Mouse (Mus musculus): ENCODE data around the gene Synm. TPM values are rescaled to one million over a fixed set of nuclear protein-coding genes. Genes with fewer than 3 reads are reported as not detected.

Gene Synm
- polyA plus RNA-seq, 1 experiment from 2014 or later: 8.1 TPM

DNA sequence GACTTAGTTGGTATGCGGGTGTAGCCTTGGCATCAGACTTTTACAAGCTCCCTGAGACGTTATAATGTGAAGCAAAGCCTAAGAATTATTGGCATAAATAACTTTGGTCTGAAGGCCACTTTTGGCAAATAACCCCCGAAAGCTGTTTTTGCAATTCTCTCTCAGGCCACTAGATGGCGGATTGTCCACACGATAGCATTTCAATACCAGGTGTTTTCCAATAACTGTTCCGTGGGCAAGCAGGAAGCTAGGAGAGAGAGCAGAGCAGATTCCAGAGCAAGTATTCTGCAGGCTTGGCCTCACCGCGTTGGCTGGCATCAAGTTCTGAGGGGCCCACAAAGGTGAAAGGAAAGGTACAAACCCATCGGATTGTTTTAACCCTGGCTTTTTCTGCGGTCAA lies 29.2 kb upstream of the Synm start:
- Histone ChIP-seq H3K4me1 (ENCODE audit: control insufficient read depth, insufficient read depth, low read length) (no peaks in the 10 kb centered on the region), H3K4me2 (ENCODE audit: low read depth, low read length) (no peak overlapping the region), H3K27me3 (ENCODE audit: control insufficient read depth, insufficient read depth, low read length) (no peaks in the 10 kb centered on the region), H3K9ac (ENCODE audit: low read length) (no peak overlapping the region), H3K36me3 (ENCODE audit: control insufficient read depth, insufficient read depth, low read length) (no peaks in the 10 kb centered on the region), H3K4me3 (replicated peaks; ENCODE audit: low read length) (no peak overlapping the region), H3K27ac (ENCODE audit: low read length) (no peak overlapping the region), H3K9me3 (replicated peaks; ENCODE audit: control insufficient read depth, low read length) (no peaks in the 10 kb centered on the region)
- 11% methylated on average over 10 of the region's 10 CpGs for whole genome bisulfite sequencing
- peak; percentile 69; the same call in 1 of the 2 replicates for ATAC-seq (ENCODE audit: insufficient read depth, low FRiP score)

GRCm38 (mm10) chr7:67787861-67788260 lies 28.3 kb upstream of the Synm start:
- Histone ChIP-seq H3K27me3 (ENCODE audit: control insufficient read depth, insufficient read depth, low read length) (no peaks in the 10 kb centered on the region), H3K4me2 (ENCODE audit: low read depth, low read length) (no peak overlapping the region), H3K27ac (ENCODE audit: low read length) (no peak overlapping the region), H3K36me3 (ENCODE audit: control insufficient read depth, insufficient read depth, low read length) (no peaks in the 10 kb centered on the region), H3K4me1 (ENCODE audit: control insufficient read depth, insufficient read depth, low read length) (no peaks in the 10 kb centered on the region), H3K9ac (ENCODE audit: low read length) (no peak overlapping the region), H3K9me3 (replicated peaks; ENCODE audit: control insufficient read depth, low read length) (no peaks in the 10 kb centered on the region), H3K4me3 (replicated peaks; ENCODE audit: low read length) (no peak overlapping the region)
- 64% methylated on average over 2 of the region's 2 CpGs for WGBS
- no peak for ATAC-seq (ENCODE audit: insufficient read depth, low FRiP score)

- no peak for ATAC-seq (ENCODE audit: insufficient read depth, low FRiP score)
- Histone ChIP-seq H3K4me2 (ENCODE audit: low read depth, low read length) (no peak overlapping the region), H3K9ac (ENCODE audit: low read length) (no peak overlapping the region), H3K27me3 (ENCODE audit: control insufficient read depth, insufficient read depth, low read length) (no peaks in the 10 kb centered on the region), H3K4me3 (replicated peaks; ENCODE audit: low read length) (no peak overlapping the region), H3K36me3 (ENCODE audit: control insufficient read depth, insufficient read depth, low read length) (no peaks in the 10 kb centered on the region), H3K4me1 (ENCODE audit: control insufficient read depth, insufficient read depth, low read length) (0 out of 2 replicates have a peak, but pooled peaks cover 3% of the 10 kb centered on the region), H3K27ac (ENCODE audit: low read length) (no peak overlapping the region), H3K9me3 (replicated peaks; ENCODE audit: control insufficient read depth, low read length) (no peaks in the 10 kb centered on the region)
- WGBS: 51% methylated on average over 12 of the region's 12 CpGs
Observed at GRCm38 (mm10) chr7:67776636-67777305, 17.2 kb upstream of the Synm start.

DNA sequence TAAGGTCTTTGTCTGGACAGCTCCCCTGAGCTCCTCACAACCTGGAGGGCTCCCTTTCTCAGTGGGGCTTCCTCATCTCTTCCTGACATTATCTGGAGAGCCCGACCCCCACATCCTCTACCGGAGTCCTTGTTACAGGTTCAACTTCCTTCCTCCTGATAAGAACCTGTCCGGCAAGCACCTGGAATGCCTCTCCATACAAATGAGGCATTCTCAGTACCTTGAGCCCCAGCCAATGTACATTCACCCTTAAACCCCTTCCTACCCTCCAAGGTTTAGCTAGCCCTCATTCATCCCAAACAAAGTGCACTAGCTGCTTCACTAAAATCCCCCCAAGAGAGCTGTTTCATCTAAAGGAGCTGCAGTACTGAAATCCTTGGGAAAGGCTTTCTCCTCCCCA lies 16.1 kb upstream of the Synm start:
- H3K9me3 ChIP-seq (replicated peaks; ENCODE audit: control insufficient read depth, low read length): no peaks in the 10 kb centered on the region
- no peak overlapping the region for H3K27ac ChIP-seq (ENCODE audit: low read length)
- H3K4me1 ChIP-seq (ENCODE audit: control insufficient read depth, insufficient read depth, low read length): 0 out of 2 replicates have a peak, but pooled peaks cover 3% of the 10 kb centered on the region
- no peak overlapping the region for H3K4me2 ChIP-seq (ENCODE audit: low read depth, low read length)
- H3K4me3 ChIP-seq (replicated peaks; ENCODE audit: low read length): no peak overlapping the region
- no peaks in the 10 kb centered on the region for H3K36me3 ChIP-seq (ENCODE audit: control insufficient read depth, insufficient read depth, low read length)
- ATAC-seq (ENCODE audit: insufficient read depth, low FRiP score): no peak
- WGBS: 46% methylated on average over 3 of the region's 3 CpGs
- H3K9ac ChIP-seq (ENCODE audit: low read length): no peak overlapping the region
- H3K27me3 ChIP-seq (ENCODE audit: control insufficient read depth, insufficient read depth, low read length): no peaks in the 10 kb centered on the region

GRCm38 (mm10) chr7:67772231-67772630 lies 12.7 kb upstream of the Synm start:
- Histone ChIP-seq H3K36me3 (ENCODE audit: control insufficient read depth, insufficient read depth, low read length) (no peaks in the 10 kb centered on the region), H3K4me2 (ENCODE audit: low read depth, low read length) (no peak overlapping the region), H3K4me3 (replicated peaks; ENCODE audit: low read length) (no peak overlapping the region), H3K27me3 (ENCODE audit: control insufficient read depth, insufficient read depth, low read length) (no peaks in the 10 kb centered on the region), H3K4me1 (ENCODE audit: control insufficient read depth, insufficient read depth, low read length) (0 out of 2 replicates have a peak, but pooled peaks cover 3% of the 10 kb centered on the region), H3K9ac (ENCODE audit: low read length) (no peak overlapping the region), H3K27ac (ENCODE audit: low read length) (no peak overlapping the region), H3K9me3 (replicated peaks; ENCODE audit: control insufficient read depth, low read length) (no peaks in the 10 kb centered on the region)
- 88% methylated on average over 9 of the region's 9 CpGs for WGBS
- no peak for ATAC-seq (ENCODE audit: insufficient read depth, low FRiP score)

DNA sequence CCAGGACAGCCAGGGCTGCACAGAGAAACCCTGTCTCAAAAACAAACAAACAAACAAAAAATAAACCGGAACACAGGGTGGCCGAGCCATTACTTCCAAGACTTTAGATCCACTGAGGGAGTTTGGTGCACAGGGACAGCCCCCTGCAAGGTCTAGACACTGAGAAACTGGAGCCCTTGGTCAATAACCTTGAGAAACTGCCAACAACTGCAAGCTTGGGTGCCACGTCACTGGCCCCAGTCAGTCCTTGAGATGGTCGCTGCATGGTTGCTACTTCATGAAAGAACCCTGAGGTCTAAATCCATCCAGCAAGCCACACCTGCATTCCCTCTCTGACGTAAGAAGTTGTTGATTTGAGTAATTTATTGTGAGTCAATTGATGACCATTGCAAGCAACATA lies 9.9 kb upstream of the Synm start:
- no peaks in the 10 kb centered on the region for H3K9me3 ChIP-seq (replicated peaks; ENCODE audit: control insufficient read depth, low read length)
- H3K9ac ChIP-seq (ENCODE audit: low read length): no peak overlapping the region
- H3K27me3 ChIP-seq (ENCODE audit: control insufficient read depth, insufficient read depth, low read length): no peaks in the 10 kb centered on the region
- no peak for ATAC-seq (ENCODE audit: insufficient read depth, low FRiP score)
- no peak overlapping the region for H3K4me3 ChIP-seq (replicated peaks; ENCODE audit: low read length)
- H3K4me2 ChIP-seq (ENCODE audit: low read depth, low read length): no peak overlapping the region
- H3K36me3 ChIP-seq (ENCODE audit: control insufficient read depth, insufficient read depth, low read length): no peaks in the 10 kb centered on the region
- H3K4me1 ChIP-seq (ENCODE audit: control insufficient read depth, insufficient read depth, low read length): no peaks in the 10 kb centered on the region
- WGBS: 91% methylated on average over 5 of the region's 5 CpGs
- H3K27ac ChIP-seq (ENCODE audit: low read length): no peak overlapping the region

GRCm38 (mm10) chr7:67768125-67768524 lies 8.6 kb upstream of the Synm start:
- no peaks in the 10 kb centered on the region for H3K36me3 ChIP-seq (ENCODE audit: control insufficient read depth, insufficient read depth, low read length)
- H3K9ac ChIP-seq (ENCODE audit: low read length): no peak overlapping the region
- 60% methylated on average over 3 of the region's 3 CpGs for WGBS
- no peaks in the 10 kb centered on the region for H3K27me3 ChIP-seq (ENCODE audit: control insufficient read depth, insufficient read depth, low read length)
- ATAC-seq (ENCODE audit: insufficient read depth, low FRiP score): no peak
- H3K9me3 ChIP-seq (replicated peaks; ENCODE audit: control insufficient read depth, low read length): no peaks in the 10 kb centered on the region
- no peak overlapping the region for H3K4me3 ChIP-seq (replicated peaks; ENCODE audit: low read length)
- no peaks in the 10 kb centered on the region for H3K4me1 ChIP-seq (ENCODE audit: control insufficient read depth, insufficient read depth, low read length)
- H3K27ac ChIP-seq (ENCODE audit: low read length): no peak overlapping the region
- H3K4me2 ChIP-seq (ENCODE audit: low read depth, low read length): no peak overlapping the region

DNA sequence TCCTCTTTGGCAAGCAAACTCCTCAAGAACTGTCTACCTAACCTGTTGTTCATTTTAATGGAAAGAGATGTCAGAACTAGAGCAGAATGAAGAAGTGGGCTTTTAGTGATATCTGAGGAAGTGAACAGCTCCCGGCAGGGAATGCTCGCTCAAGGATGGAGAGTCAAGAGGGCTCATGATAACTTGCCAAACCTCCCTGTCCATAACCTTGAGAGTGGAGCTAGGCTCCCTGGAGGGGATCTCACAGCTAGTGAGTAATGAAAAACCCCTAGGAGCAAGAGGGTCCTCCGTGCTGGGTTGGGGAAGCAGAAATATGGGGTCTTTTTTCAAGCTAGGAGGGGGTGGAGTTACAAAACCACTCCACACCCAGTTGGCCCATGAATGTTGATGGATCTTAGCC lies 4.1 kb upstream of the Synm start:
- no peak overlapping the region for H3K27ac ChIP-seq (ENCODE audit: low read length)
- no peak overlapping the region for H3K9ac ChIP-seq (ENCODE audit: low read length)
- no peak for ATAC-seq (ENCODE audit: insufficient read depth, low FRiP score)
- H3K27me3 ChIP-seq (ENCODE audit: control insufficient read depth, insufficient read depth, low read length): no peaks in the 10 kb centered on the region
- 60% methylated on average over 3 of the region's 3 CpGs for WGBS
- H3K4me3 ChIP-seq (replicated peaks; ENCODE audit: low read length): no peak overlapping the region
- H3K4me2 ChIP-seq (ENCODE audit: low read depth, low read length): no peak overlapping the region
- H3K4me1 ChIP-seq (ENCODE audit: control insufficient read depth, insufficient read depth, low read length): no peaks in the 10 kb centered on the region
- H3K36me3 ChIP-seq (ENCODE audit: control insufficient read depth, insufficient read depth, low read length): no peaks in the 10 kb centered on the region
- H3K9me3 ChIP-seq (replicated peaks; ENCODE audit: control insufficient read depth, low read length): no peaks in the 10 kb centered on the region

DNA sequence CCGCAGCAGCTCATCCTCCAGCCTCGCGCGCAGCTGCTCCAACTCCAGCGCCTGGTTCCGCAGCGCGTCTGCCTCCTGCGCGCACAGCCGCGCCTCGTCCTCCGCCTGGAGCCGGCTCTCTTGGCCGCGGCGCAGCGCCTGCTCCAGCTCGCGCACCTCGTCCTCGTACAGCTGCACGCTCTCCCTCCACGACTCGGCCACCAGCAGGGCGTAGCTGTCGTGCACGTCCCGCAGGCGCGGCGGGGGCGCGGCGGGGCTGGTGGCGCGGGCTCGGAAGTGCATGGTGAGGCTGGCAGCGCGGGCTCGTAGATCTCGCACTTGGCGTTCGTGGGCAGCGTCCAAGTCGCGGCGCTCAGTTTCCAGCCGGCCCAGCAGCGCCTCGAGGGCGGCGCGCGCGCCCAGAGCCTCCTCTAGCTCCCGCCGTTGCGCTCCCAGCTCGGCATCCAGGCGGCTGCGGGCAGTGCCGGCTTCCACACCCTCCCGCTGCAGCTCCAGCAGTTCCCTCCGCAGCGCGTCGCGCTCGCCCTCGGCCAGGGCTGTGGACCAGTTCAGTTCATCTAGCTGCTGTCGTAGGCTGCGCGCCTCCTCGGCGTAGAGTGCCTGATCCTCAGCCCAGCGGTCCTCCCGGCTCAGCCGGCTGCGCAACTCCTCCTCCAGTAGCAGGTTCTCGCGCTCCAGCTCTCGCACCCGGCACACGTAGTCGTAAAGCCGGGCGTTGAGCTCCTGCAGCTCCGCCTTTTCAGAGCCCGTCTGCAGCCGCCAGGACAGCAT lies 499 bp downstream of the Synm start:
- Histone ChIP-seq H3K27ac (ENCODE audit: low read length) (peak overlapping the region; percentile 86), H3K27me3 (ENCODE audit: control insufficient read depth, insufficient read depth, low read length) (no peaks in the 10 kb centered on the region), H3K4me3 (replicated peaks; ENCODE audit: low read length) (peak overlapping the region; percentile 68), H3K9me3 (replicated peaks; ENCODE audit: control insufficient read depth, low read length) (no peaks in the 10 kb centered on the region), H3K9ac (ENCODE audit: low read length) (peak overlapping the region; percentile 80), H3K4me2 (ENCODE audit: low read depth, low read length) (peak overlapping the region; percentile 99), H3K36me3 (ENCODE audit: control insufficient read depth, insufficient read depth, low read length) (no peaks in the 10 kb centered on the region), H3K4me1 (ENCODE audit: control insufficient read depth, insufficient read depth, low read length) (peaks cover 8% of the 10 kb centered on the region; the same call in 1 of the 2 replicates)
- under 1% methylated on average over 92 of the region's 92 CpGs for WGBS
- ATAC-seq (ENCODE audit: insufficient read depth, low FRiP score): peak; percentile 81
